Mouse (Mus musculus): ENCODE measurements around the gene Mslnl. TPM values are rescaled to one million over a fixed set of nuclear protein-coding genes. Genes with fewer than 3 reads are reported as not detected.
"Not testable (repeated sequence)": the region's sequence is repeated elsewhere in the genome, so short reads cannot be mapped to it uniquely, and the experiment has no call there.

Gene Mslnl
- polyA plus RNA-seq (2012; rRNA removed) = 0.73 and 1.1 TPM in 2 replicates

GRCm38 (mm10) chr17:25735745-25736144 lies at the start of gene Mslnl:
TSS of gene Mslnl (plus strand) at chr17:25736042.
- no peak for DNase-seq (ENCODE audit: low spot score)

- DNase-seq (ENCODE audit: low spot score) = no peak
Observed at GRCm38 (mm10) chr17:25686323-25686722, 49.5 kb upstream of the Mslnl start.

GRCm38 (mm10) chr17:25688922-25689321 lies 46.9 kb upstream of the Mslnl start:
- no peak for DNase-seq (ENCODE audit: low spot score)

- no peak for DNase-seq (ENCODE audit: low spot score)
Observed at GRCm38 (mm10) chr17:25696263-25696662, 39.6 kb upstream of the Mslnl start.

GRCm38 (mm10) chr17:25698446-25698845 lies 37.4 kb upstream of the Mslnl start:
- no peak for DNase-seq (ENCODE audit: low spot score)

- DNase-seq (ENCODE audit: low spot score) = no peak
Observed at GRCm38 (mm10) chr17:25700863-25701496, 34.9 kb upstream of the Mslnl start.

GRCm38 (mm10) chr17:25709994-25710393 lies 25.8 kb upstream of the Mslnl start:
- no peak for DNase-seq (ENCODE audit: low spot score)

GRCm38 (mm10) chr17:25711136-25711535 lies 24.7 kb upstream of the Mslnl start:
- DNase-seq (ENCODE audit: low spot score) = no peak

GRCm38 (mm10) chr17:25715627-25716026 lies 20.2 kb upstream of the Mslnl start:
- peak; percentile 13 for DNase-seq (ENCODE audit: low spot score)

GRCm38 (mm10) chr17:25716130-25716529 lies 19.7 kb upstream of the Mslnl start:
- DNase-seq (ENCODE audit: low spot score) = peak; percentile 17

- peak; percentile 20 for DNase-seq (ENCODE audit: low spot score)
Observed at GRCm38 (mm10) chr17:25716711-25717637, 18.9 kb upstream of the Mslnl start, which contains the start of gene Gng13. TSS of gene Gng13 (plus strand) at chr17:25717171.

GRCm38 (mm10) chr17:25717691-25718090 lies 18.2 kb upstream of the Mslnl start:
- no peak for DNase-seq (ENCODE audit: low spot score)

GRCm38 (mm10) chr17:25721476-25721875 lies 14.4 kb upstream of the Mslnl start:
- no peak for DNase-seq (ENCODE audit: low spot score)

- no peak for DNase-seq (ENCODE audit: low spot score)
Observed at GRCm38 (mm10) chr17:25723470-25723869, 12.4 kb upstream of the Mslnl start.

GRCm38 (mm10) chr17:25723919-25724318 lies 11.9 kb upstream of the Mslnl start:
- no peak for DNase-seq (ENCODE audit: low spot score)

- no peak for DNase-seq (ENCODE audit: low spot score)
Observed at GRCm38 (mm10) chr17:25725264-25725663, 10.6 kb upstream of the Mslnl start.

GRCm38 (mm10) chr17:25727265-25728008 lies 8.4 kb upstream of the Mslnl start, which contains the start of the genes Chtf18 and Rpusd1:
TSS of gene Chtf18 (minus strand) at chr17:25727419.
TSS of gene Rpusd1 (plus strand) at chr17:25727670.
- peak; percentile 91 for DNase-seq (ENCODE audit: low spot score)

GRCm38 (mm10) chr17:25728009-25728270 lies 7.9 kb upstream of the Mslnl start:
- DNase-seq (ENCODE audit: low spot score) = no peak

GRCm38 (mm10) chr17:25732082-25732481 lies 3.8 kb upstream of the Mslnl start:
- DNase-seq (ENCODE audit: low spot score) = peak; percentile 63

GRCm38 (mm10) chr17:25735246-25735645 lies 596 bp upstream of the Mslnl start:
- DNase-seq (ENCODE audit: low spot score) = no peak

- DNase-seq (ENCODE audit: low spot score) = no peak
Observed at GRCm38 (mm10) chr17:25738861-25739260, 3.0 kb downstream of the Mslnl start.

- DNase-seq (ENCODE audit: low spot score) = not testable (repeated sequence)
Observed at GRCm38 (mm10) chr17:25741471-25741870, 5.6 kb downstream of the Mslnl start.
